Mouse (Mus musculus) testis, adult 2 months (tissue): ENCODE results near the gene Slc30a5.

Experiments
- CTCF ChIP-seq: fragments of 200-500 bp; IDR thresholded peaks from 2 replicates; pipeline ENCODE4 v1.5.1; 2012; ENCODE audit warnings: low read depth, mild to moderate bottlenecking, inconsistent platforms, low read length, moderate library complexity; ENCODE audit not compliant: control insufficient read depth, insufficient read depth, insufficient replicate concordance
- POLR2A ChIP-seq: fragments of 200-500 bp; IDR thresholded peaks from 2 replicates; pipeline ENCODE4 v1.6.1; 2012; ENCODE audit warnings: low read depth, mild to moderate bottlenecking, inconsistent platforms, low read length, moderate library complexity; ENCODE audit not compliant: control insufficient read depth

GRCm38 (mm10) chr13:100873530-100873929 lies 40.3 kb upstream of the Slc30a5 start:
- TF ChIP-seq CTCF, result no peak
- peak; percentile 10; the same call in 1 of the 2 replicates for TF ChIP-seq POLR2A
